Mouse (Mus musculus) midbrain, postnatal 0 days (tissue): Measurements from ENCODE around the gene Tspan9. TPM values are rescaled to one million over a fixed set of nuclear protein-coding genes. Genes with fewer than 3 reads are reported as not detected.

Source experiments
- ATAC-seq: fragments of 200-750 bp; cut with Nextera tagmentation; 2 replicates; pipeline ENCODE4 v1.8.0; 2017; ENCODE audit warnings: moderate number of reproducible peaks, mild to moderate bottlenecking, moderate TSS enrichment, moderate library complexity; ENCODE audit not compliant: low FRiP score
- DNase-seq: peaks from one replicate; pipeline ENCODE4 v3.0.0-alpha.2; 2015; ENCODE audit warnings: low spot score
- H3K27ac ChIP-seq: fragments of 300-500 bp; sonication (generic); 2 replicates; pipeline ENCODE4 v1.5.1; 2014; ENCODE audit warnings: low read depth, mild to moderate bottlenecking, low read length, mixed read lengths
- H3K27me3 ChIP-seq: fragments of 300-500 bp; sonication (generic); 2 replicates; pipeline ENCODE4 v1.6.1; 2014; ENCODE audit warnings: low read length, control low read depth, mixed read lengths; ENCODE audit not compliant: insufficient read depth
- H3K36me3 ChIP-seq: fragments of 300-500 bp; sonication (generic); 2 replicates; pipeline ENCODE4 v1.6.1; 2014; ENCODE audit warnings: low read length, control low read depth, mixed read lengths; ENCODE audit not compliant: insufficient read depth
- H3K4me1 ChIP-seq: fragments of 300-500 bp; sonication (generic); 2 replicates; pipeline ENCODE4 v1.6.1; 2014; ENCODE audit warnings: mild to moderate bottlenecking, control low read depth, antibody characterized with exemption, low read length, mixed read lengths; ENCODE audit not compliant: insufficient read depth
- H3K4me2 ChIP-seq: fragments of 300-500 bp; sonication (generic); 2 replicates; pipeline ENCODE4 v1.6.1; 2014; ENCODE audit warnings: low read depth, mild to moderate bottlenecking, low read length, mixed read lengths; ENCODE audit not compliant: poor library complexity, severe bottlenecking
- H3K4me3 ChIP-seq: fragments of 300-500 bp; sonication (generic); 2 replicates; pipeline ENCODE4 v1.5.1; 2014; ENCODE audit warnings: low read depth, mild to moderate bottlenecking, low read length, moderate library complexity
- H3K9ac ChIP-seq: fragments of 300-500 bp; sonication (generic); replicated peaks from 2 replicates; pipeline ENCODE4 v1.6.1; 2014; ENCODE audit warnings: mild to moderate bottlenecking, low read length, moderate library complexity, mixed read lengths; ENCODE audit not compliant: poor library complexity, severe bottlenecking
- H3K9me3 ChIP-seq: fragments of 300-500 bp; sonication (generic); 2 replicates; pipeline ENCODE4 v1.6.1; 2016; ENCODE audit warnings: low read length, control low read depth
- CTCF ChIP-seq: IDR thresholded peaks from 2 replicates; pipeline ENCODE4 v1.5.1; 2016; ENCODE audit warnings: antibody characterized with exemption, mild to moderate bottlenecking
- WGBS: fragments of 180-500 bp; shearing (Covaris S2); extraction: QIAGEN DNeasy Blood & Tissue Kit; methylation state at CpG from one replicate; pipeline ENCODE4 v1.1.7; 2014; 5-methylcytosine and 5-hydroxymethylcytosine counted together
- polyA plus RNA-seq: library from polyadenylated mRNA; unstranded; fragments of >200 nt; fragmentation: Nextera tagmentation; extraction: Ambion mirVana; gene quantifications from 2 replicates; pipeline ENCODE4 v1.2.1, GENCODE M21; 2015
- total RNA-seq: library from RNA; depleted of rRNA; stranded (reverse); fragments of >200 nt; gene quantifications from 2 replicates; pipeline ENCODE4 v1.2.3, GENCODE M21; 2014

Gene Tspan9
- total and polyA plus RNA-seq, 2 experiments from 2014 or later = 50.9 to 160 TPM

DNA sequence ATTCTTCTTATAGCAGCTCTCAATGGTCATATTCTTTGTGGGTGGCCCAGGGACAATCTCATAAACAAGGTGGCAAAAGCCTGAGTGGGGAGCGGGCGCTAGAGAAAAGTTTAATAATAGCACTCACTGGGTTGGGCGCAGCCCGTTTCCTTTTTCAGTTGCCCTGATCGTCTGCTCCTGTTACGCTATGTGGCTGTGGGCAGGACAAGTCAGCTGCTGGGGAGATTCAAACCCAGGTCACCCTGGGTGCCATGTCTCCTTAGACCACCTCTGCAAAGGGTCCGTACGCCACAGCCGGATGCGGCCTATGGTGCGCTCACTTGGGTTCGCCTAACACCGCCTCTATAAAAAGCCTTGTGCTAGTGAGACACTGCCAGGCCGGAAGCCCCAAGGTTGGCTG lies 156.0 kb downstream of the Tspan9 start:
- H3K4me2 ChIP-seq = no peak overlapping the region
- H3K27ac ChIP-seq = no peak overlapping the region
- H3K4me1 ChIP-seq = 0 out of 2 replicates have a peak, but pooled peaks cover 3% of the 10 kb centered on the region
- no peak for TF ChIP-seq CTCF
- no peaks in the 10 kb centered on the region for H3K27me3 ChIP-seq
- H3K9me3 ChIP-seq = no peaks in the 10 kb centered on the region
- no peak overlapping the region for H3K4me3 ChIP-seq
- ATAC-seq (no peak), DNase-seq (no peak)
- no peak overlapping the region for H3K9ac ChIP-seq
- 96% methylated on average over 14 of the region's 14 CpGs for WGBS
- H3K36me3 ChIP-seq = no peaks in the 10 kb centered on the region

GRCm38 (mm10) chr6:127986357-127986756 lies 157.0 kb downstream of the Tspan9 start:
- Histone ChIP-seq H3K27ac (no peak overlapping the region), H3K27me3 (no peaks in the 10 kb centered on the region), H3K36me3 (no peaks in the 10 kb centered on the region), H3K4me1 (0 out of 2 replicates have a peak, but pooled peaks cover 3% of the 10 kb centered on the region), H3K4me3 (no peak overlapping the region), H3K4me2 (no peak overlapping the region), H3K9ac (no peak overlapping the region), H3K9me3 (no peaks in the 10 kb centered on the region)
- no peak for TF ChIP-seq CTCF
- WGBS = 61% methylated on average over 9 of the region's 9 CpGs
- DNase-seq (no peak), ATAC-seq (no peak)

- Histone ChIP-seq H3K4me3 (no peak overlapping the region), H3K4me1 (peaks cover 7% of the 10 kb centered on the region; the same call in 1 of the 2 replicates), H3K27ac (no peak overlapping the region), H3K9me3 (no peaks in the 10 kb centered on the region), H3K27me3 (0 out of 2 replicates have a peak, but pooled peaks cover 3% of the 10 kb centered on the region), H3K4me2 (no peak overlapping the region), H3K36me3 (no peaks in the 10 kb centered on the region), H3K9ac (no peak overlapping the region)
- ATAC-seq = no peak
- no peak for TF ChIP-seq CTCF
- 50% methylated on average over 8 of the region's 8 CpGs for WGBS
- DNase-seq = no peak
These were observed 162.2 kb downstream of the Tspan9 start for GRCm38 (mm10) chr6:127981176-127981575.

DNA sequence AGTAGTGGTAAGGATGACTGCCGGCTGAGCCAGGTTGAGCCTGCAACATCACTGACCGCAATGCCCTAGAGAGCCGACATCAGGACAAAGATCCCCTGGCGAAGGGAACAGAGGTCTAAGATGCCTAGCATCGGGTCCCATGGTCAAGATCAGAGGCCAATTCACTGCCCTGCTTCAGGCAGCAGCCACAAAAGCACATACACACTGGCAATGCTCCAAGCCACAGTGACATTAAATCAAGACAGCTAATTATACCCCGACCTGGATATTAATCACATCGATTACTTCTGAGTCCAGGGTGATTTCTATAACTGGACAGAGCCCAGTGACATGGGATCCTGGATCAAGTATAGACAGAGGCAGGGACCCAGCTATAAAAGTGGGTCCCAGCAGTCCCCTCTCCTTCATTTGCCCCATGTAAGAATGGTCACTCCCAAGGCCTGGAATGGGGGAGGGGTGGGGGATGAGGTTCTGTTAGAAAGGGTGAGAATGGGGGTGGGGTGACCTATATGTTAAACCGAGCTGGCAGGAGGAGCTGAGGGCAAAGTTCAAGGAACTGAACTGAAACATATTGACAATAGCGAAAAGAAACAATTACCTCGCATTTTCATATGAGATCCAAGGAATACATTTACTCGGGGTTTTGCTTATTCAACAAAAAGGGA lies 162.9 kb downstream of the Tspan9 start:
- no peak overlapping the region for H3K4me3 ChIP-seq
- H3K36me3 ChIP-seq = no peaks in the 10 kb centered on the region
- no peak for TF ChIP-seq CTCF
- DNase-seq (no peak), ATAC-seq (no peak)
- H3K27ac ChIP-seq = no peak overlapping the region
- no peak overlapping the region for H3K4me2 ChIP-seq
- H3K27me3 ChIP-seq = 0 out of 2 replicates have a peak, but pooled peaks cover 3% of the 10 kb centered on the region
- 53% methylated on average over 11 of the region's 11 CpGs for WGBS
- peaks cover 7% of the 10 kb centered on the region; the same call in 1 of the 2 replicates for H3K4me1 ChIP-seq
- no peak overlapping the region for H3K9ac ChIP-seq
- H3K9me3 ChIP-seq = no peaks in the 10 kb centered on the region

DNA sequence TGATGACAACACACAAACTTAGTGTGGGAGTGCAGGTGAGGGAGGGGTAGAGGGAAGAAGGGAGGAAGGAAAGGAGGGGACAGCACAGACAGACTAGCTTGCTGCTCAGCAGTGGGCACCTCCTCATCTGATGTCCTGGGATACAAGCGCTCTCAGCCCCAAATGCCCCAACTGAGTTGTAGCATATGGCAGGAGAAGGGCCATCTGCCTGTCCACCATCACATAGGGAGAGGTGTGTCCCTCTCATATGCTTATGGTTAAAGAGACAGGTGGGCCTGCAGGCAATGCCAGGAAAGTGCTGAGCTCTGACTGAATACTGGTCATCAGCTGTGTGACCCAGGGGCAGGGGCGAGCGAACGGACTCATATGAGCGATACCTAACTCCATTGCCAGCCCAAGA lies 163.6 kb downstream of the Tspan9 start:
- WGBS = 98% methylated on average over 5 of the region's 5 CpGs
- no peak for TF ChIP-seq CTCF
- no peak overlapping the region for H3K27ac ChIP-seq
- no peak overlapping the region for H3K4me2 ChIP-seq
- no peak for ATAC-seq
- H3K4me1 ChIP-seq = peaks cover 4% of the 10 kb centered on the region; the same call in 1 of the 2 replicates
- H3K36me3 ChIP-seq = no peaks in the 10 kb centered on the region
- no peak overlapping the region for H3K4me3 ChIP-seq
- H3K9me3 ChIP-seq = no peaks in the 10 kb centered on the region
- H3K27me3 ChIP-seq = 0 out of 2 replicates have a peak, but pooled peaks cover 3% of the 10 kb centered on the region
- no peak overlapping the region for H3K9ac ChIP-seq
- DNase-seq = no peak

DNA sequence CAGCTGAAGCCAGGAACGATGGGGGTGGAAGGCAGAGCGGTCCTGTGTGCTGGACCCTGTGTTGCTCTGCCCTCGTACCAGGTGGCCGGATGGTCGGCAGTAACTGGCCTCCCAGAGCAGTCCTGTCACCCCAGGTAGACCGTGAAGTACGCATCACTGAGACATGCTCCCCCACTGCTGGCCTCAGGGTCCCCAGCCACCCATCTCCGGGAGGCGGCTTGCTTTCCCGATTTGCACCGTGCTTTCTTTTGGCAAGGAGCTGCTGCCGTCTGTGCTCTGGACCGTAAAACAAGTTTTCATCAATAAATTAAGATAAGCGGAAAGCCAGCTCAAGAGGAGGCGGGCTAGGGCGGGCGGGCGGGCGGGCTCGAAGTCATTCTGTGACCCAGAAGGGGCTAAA lies 164.5 kb downstream of the Tspan9 start:
- no peak overlapping the region for H3K4me3 ChIP-seq
- no peak overlapping the region for H3K27ac ChIP-seq
- H3K4me2 ChIP-seq = no peak overlapping the region
- H3K36me3 ChIP-seq = no peaks in the 10 kb centered on the region
- H3K9ac ChIP-seq = no peak overlapping the region
- ATAC-seq (no peak), DNase-seq (no peak)
- H3K27me3 ChIP-seq = 0 out of 2 replicates have a peak, but pooled peaks cover 3% of the 10 kb centered on the region
- TF ChIP-seq CTCF = no peak
- H3K4me1 ChIP-seq = peaks cover 3% of the 10 kb centered on the region; the same call in 1 of the 2 replicates
- WGBS = 59% methylated on average over 20 of the region's 20 CpGs
- H3K9me3 ChIP-seq = no peaks in the 10 kb centered on the region
